Mouse (Mus musculus): ENCODE data around the gene B4galnt2. TPM values are rescaled to one million over a fixed set of nuclear protein-coding genes. Genes with fewer than 3 reads are reported as not detected.
"Not testable (repeated sequence)": the region's sequence is repeated elsewhere in the genome, so short reads cannot be mapped to it uniquely, and the experiment has no call there.

B4galnt2 gene
- polyA plus RNA-seq, 1 experiment from 2014 or later, result not detected

- Histone ChIP-seq H3K4me3 (ENCODE audit: low read length) (no peak overlapping the region), H3K4me2 (ENCODE audit: low read length) (no peak overlapping the region), H3K9me3 (ENCODE audit: control insufficient read depth, low read length) (no peaks in the 10 kb centered on the region), H3K27ac (ENCODE audit: low read depth, low read length) (no peak overlapping the region), H3K27me3 (replicated peaks; ENCODE audit: control insufficient read depth, insufficient read depth, low read length) (peaks cover 33% of the 10 kb centered on the region), H3K4me1 (ENCODE audit: control insufficient read depth, insufficient read depth, low read depth, low read length) (peaks cover 10% of the 10 kb centered on the region), H3K36me3 (ENCODE audit: control insufficient read depth, insufficient read depth, low read length) (no peaks in the 10 kb centered on the region), H3K9ac (ENCODE audit: low read depth, low read length) (no peak overlapping the region)
- no peak for ATAC-seq
- 23% methylated on average over 7 of the region's 7 CpGs for WGBS
Observed at GRCm38 (mm10) chr11:95911579-95911978, 3.1 kb downstream of the B4galnt2 start.

GRCm38 (mm10) chr11:95907805-95908524 lies 6.7 kb downstream of the B4galnt2 start:
- Histone ChIP-seq H3K27me3 (replicated peaks; ENCODE audit: control insufficient read depth, insufficient read depth, low read length) (peaks cover 17% of the 10 kb centered on the region), H3K4me3 (ENCODE audit: low read length) (no peak overlapping the region), H3K36me3 (ENCODE audit: control insufficient read depth, insufficient read depth, low read length) (no peaks in the 10 kb centered on the region), H3K9me3 (ENCODE audit: control insufficient read depth, low read length) (no peaks in the 10 kb centered on the region), H3K4me1 (ENCODE audit: control insufficient read depth, insufficient read depth, low read depth, low read length) (no peaks in the 10 kb centered on the region), H3K27ac (ENCODE audit: low read depth, low read length) (no peak overlapping the region), H3K9ac (ENCODE audit: low read depth, low read length) (no peak overlapping the region), H3K4me2 (ENCODE audit: low read length) (no peak overlapping the region)
- 83% methylated on average over 5 of the region's 5 CpGs for WGBS
- ATAC-seq, result no peak

GRCm38 (mm10) chr11:95904290-95904689 lies 10.4 kb downstream of the B4galnt2 start:
- H3K9ac ChIP-seq (ENCODE audit: low read depth, low read length), result no peak overlapping the region
- no peaks in the 10 kb centered on the region for H3K4me1 ChIP-seq (ENCODE audit: control insufficient read depth, insufficient read depth, low read depth, low read length)
- H3K27ac ChIP-seq (ENCODE audit: low read depth, low read length), result no peak overlapping the region
- H3K36me3 ChIP-seq (ENCODE audit: control insufficient read depth, insufficient read depth, low read length), result no peaks in the 10 kb centered on the region
- no peak overlapping the region for H3K4me2 ChIP-seq (ENCODE audit: low read length)
- whole genome bisulfite sequencing, result 79% methylated on average over 2 of the region's 2 CpGs
- no peak overlapping the region for H3K4me3 ChIP-seq (ENCODE audit: low read length)
- no peaks in the 10 kb centered on the region for H3K27me3 ChIP-seq (replicated peaks; ENCODE audit: control insufficient read depth, insufficient read depth, low read length)
- no peak for ATAC-seq
- no peaks in the 10 kb centered on the region for H3K9me3 ChIP-seq (ENCODE audit: control insufficient read depth, low read length)

GRCm38 (mm10) chr11:95896446-95897179 lies 18.1 kb downstream of the B4galnt2 start:
- Histone ChIP-seq H3K9ac (ENCODE audit: low read depth, low read length) (no peak overlapping the region), H3K9me3 (ENCODE audit: control insufficient read depth, low read length) (no peaks in the 10 kb centered on the region), H3K27ac (ENCODE audit: low read depth, low read length) (no peak overlapping the region), H3K4me2 (ENCODE audit: low read length) (no peak overlapping the region), H3K4me3 (ENCODE audit: low read length) (no peak overlapping the region), H3K4me1 (ENCODE audit: control insufficient read depth, insufficient read depth, low read depth, low read length) (no peaks in the 10 kb centered on the region), H3K27me3 (replicated peaks; ENCODE audit: control insufficient read depth, insufficient read depth, low read length) (no peaks in the 10 kb centered on the region), H3K36me3 (ENCODE audit: control insufficient read depth, insufficient read depth, low read length) (no peaks in the 10 kb centered on the region)
- ATAC-seq, result no peak
- 85% methylated on average over 14 of the region's 14 CpGs for WGBS

GRCm38 (mm10) chr11:95890462-95891051 lies 24.1 kb downstream of the B4galnt2 start:
- ATAC-seq, result no peak
- Histone ChIP-seq H3K4me2 (ENCODE audit: low read length) (no peak overlapping the region), H3K4me1 (ENCODE audit: control insufficient read depth, insufficient read depth, low read depth, low read length) (no peaks in the 10 kb centered on the region), H3K36me3 (ENCODE audit: control insufficient read depth, insufficient read depth, low read length) (no peaks in the 10 kb centered on the region), H3K4me3 (ENCODE audit: low read length) (no peak overlapping the region), H3K27ac (ENCODE audit: low read depth, low read length) (no peak overlapping the region), H3K9me3 (ENCODE audit: control insufficient read depth, low read length) (no peaks in the 10 kb centered on the region), H3K9ac (ENCODE audit: low read depth, low read length) (no peak overlapping the region), H3K27me3 (replicated peaks; ENCODE audit: control insufficient read depth, insufficient read depth, low read length) (no peaks in the 10 kb centered on the region)
- WGBS, result 85% methylated on average over 2 of the region's 2 CpGs

GRCm38 (mm10) chr11:95879861-95880260 lies 34.8 kb downstream of the B4galnt2 start:
- not testable (repeated sequence) for H3K4me3 ChIP-seq (ENCODE audit: low read length); H3K9ac ChIP-seq (ENCODE audit: low read depth, low read length); H3K27me3 ChIP-seq (replicated peaks; ENCODE audit: control insufficient read depth, insufficient read depth, low read length); H3K36me3 ChIP-seq (ENCODE audit: control insufficient read depth, insufficient read depth, low read length); H3K27ac ChIP-seq (ENCODE audit: low read depth, low read length); H3K4me2 ChIP-seq (ENCODE audit: low read length); H3K4me1 ChIP-seq (ENCODE audit: control insufficient read depth, insufficient read depth, low read depth, low read length); ATAC-seq; H3K9me3 ChIP-seq (ENCODE audit: control insufficient read depth, low read length)
- WGBS, result 63% methylated on average over 2 of the region's 2 CpGs

- H3K9me3 ChIP-seq (ENCODE audit: control insufficient read depth, low read length), result no peaks in the 10 kb centered on the region
- H3K4me3 ChIP-seq (ENCODE audit: low read length), result no peak overlapping the region
- no peak for ATAC-seq
- no peaks in the 10 kb centered on the region; the same call in 1 of the 2 replicates for H3K27me3 ChIP-seq (replicated peaks; ENCODE audit: control insufficient read depth, insufficient read depth, low read length)
- peak overlapping the region; percentile 27; the same call in 1 of the 2 replicates for H3K9ac ChIP-seq (ENCODE audit: low read depth, low read length)
- H3K36me3 ChIP-seq (ENCODE audit: control insufficient read depth, insufficient read depth, low read length), result no peaks in the 10 kb centered on the region
- no peaks in the 10 kb centered on the region for H3K4me1 ChIP-seq (ENCODE audit: control insufficient read depth, insufficient read depth, low read depth, low read length)
- peak overlapping the region; percentile 46 for H3K4me2 ChIP-seq (ENCODE audit: low read length)
- H3K27ac ChIP-seq (ENCODE audit: low read depth, low read length), result no peak overlapping the region
- 20% methylated on average over 7 of the region's 7 CpGs for WGBS
Observed at GRCm38 (mm10) chr11:95876296-95876695, 38.4 kb downstream of the B4galnt2 start.

- Histone ChIP-seq H3K36me3 (ENCODE audit: control insufficient read depth, insufficient read depth, low read length) (no peaks in the 10 kb centered on the region), H3K27me3 (replicated peaks; ENCODE audit: control insufficient read depth, insufficient read depth, low read length) (no peaks in the 10 kb centered on the region; the same call in 1 of the 2 replicates), H3K9me3 (ENCODE audit: control insufficient read depth, low read length) (no peaks in the 10 kb centered on the region), H3K27ac (ENCODE audit: low read depth, low read length) (no peak overlapping the region), H3K4me2 (ENCODE audit: low read length) (peak overlapping the region; percentile 46), H3K4me3 (ENCODE audit: low read length) (no peak overlapping the region), H3K9ac (ENCODE audit: low read depth, low read length) (peak overlapping the region; percentile 27; the same call in 1 of the 2 replicates), H3K4me1 (ENCODE audit: control insufficient read depth, insufficient read depth, low read depth, low read length) (no peaks in the 10 kb centered on the region)
- ATAC-seq, result no peak
- WGBS, result 31% methylated on average over 9 of the region's 9 CpGs
Observed at GRCm38 (mm10) chr11:95875804-95876203, 38.9 kb downstream of the B4galnt2 start.

- no peaks in the 10 kb centered on the region for H3K4me1 ChIP-seq (ENCODE audit: control insufficient read depth, insufficient read depth, low read depth, low read length)
- no peak overlapping the region for H3K4me3 ChIP-seq (ENCODE audit: low read length)
- WGBS, result 66% methylated on average over 6 of the region's 6 CpGs
- H3K36me3 ChIP-seq (ENCODE audit: control insufficient read depth, insufficient read depth, low read length), result no peaks in the 10 kb centered on the region
- no peaks in the 10 kb centered on the region; the same call in 1 of the 2 replicates for H3K27me3 ChIP-seq (replicated peaks; ENCODE audit: control insufficient read depth, insufficient read depth, low read length)
- no peaks in the 10 kb centered on the region for H3K9me3 ChIP-seq (ENCODE audit: control insufficient read depth, low read length)
- no peak overlapping the region for H3K27ac ChIP-seq (ENCODE audit: low read depth, low read length)
- no peak overlapping the region for H3K4me2 ChIP-seq (ENCODE audit: low read length)
- no peak for ATAC-seq
- H3K9ac ChIP-seq (ENCODE audit: low read depth, low read length), result no peak overlapping the region
Observed at GRCm38 (mm10) chr11:95869918-95870470, 44.7 kb downstream of the B4galnt2 start.

Data from hindbrain, embryonic 16.5 days (tissue).